Mouse (Mus musculus) heart, embryonic 12.5 days (tissue): Measurements from ENCODE around the gene Golm1. TPM values are rescaled to one million over a fixed set of nuclear protein-coding genes. Genes with fewer than 3 reads are reported as not detected.
"Not testable (repeated sequence)": the region's sequence is repeated elsewhere in the genome, so short reads cannot be mapped to it uniquely, and the experiment has no call there.

Experiments
- ATAC-seq: fragments of 200-750 bp; cut with Nextera tagmentation; 2 replicates; pipeline ENCODE4 v1.8.0; 2017; ENCODE audit warnings: moderate TSS enrichment, moderate library complexity; ENCODE audit not compliant: insufficient number of reproducible peaks, low FRiP score
- H3K27ac ChIP-seq: fragments of 300-500 bp; sonication (generic); 2 replicates; pipeline ENCODE4 v1.5.1; 2016; ENCODE audit warnings: mild to moderate bottlenecking, moderate library complexity; ENCODE audit not compliant: poor library complexity, severe bottlenecking
- H3K27me3 ChIP-seq: fragments of 300-500 bp; sonication (generic); replicated peaks from 2 replicates; pipeline ENCODE4 v1.6.1; 2016; ENCODE audit warnings: mild to moderate bottlenecking, moderate library complexity
- H3K36me3 ChIP-seq: fragments of 300-500 bp; sonication (generic); 2 replicates; pipeline ENCODE4 v1.6.1; 2016; ENCODE audit warnings: mild to moderate bottlenecking, moderate library complexity
- H3K4me1 ChIP-seq: fragments of 300-500 bp; sonication (generic); replicated peaks from 2 replicates; pipeline ENCODE4 v1.6.1; 2016; ENCODE audit warnings: mild to moderate bottlenecking
- H3K4me2 ChIP-seq: fragments of 300-500 bp; sonication (generic); 2 replicates; pipeline ENCODE4 v1.6.1; 2016; ENCODE audit warnings: mild to moderate bottlenecking, moderate library complexity
- H3K4me3 ChIP-seq: fragments of 300-500 bp; sonication (generic); 2 replicates; pipeline ENCODE4 v1.5.1; 2016; ENCODE audit warnings: mild to moderate bottlenecking
- H3K9ac ChIP-seq: fragments of 300-500 bp; sonication (generic); 2 replicates; pipeline ENCODE4 v1.6.1; 2016; ENCODE audit warnings: mild to moderate bottlenecking, moderate library complexity
- H3K9me3 ChIP-seq: fragments of 300-500 bp; sonication (generic); replicated peaks from 2 replicates; pipeline ENCODE4 v1.6.1; 2016; ENCODE audit warnings: mild to moderate bottlenecking, moderate library complexity
- WGBS: fragments of 180-500 bp; shearing (Covaris S2); methylation state at CpG from one replicate; pipeline ENCODE4 v1.1.7; 2016; 5-methylcytosine and 5-hydroxymethylcytosine counted together
- polyA plus RNA-seq: library from polyadenylated mRNA; unstranded; fragments of >200 nt; fragmentation: Nextera tagmentation; extraction: Ambion mirVana; gene quantifications from 2 replicates; pipeline ENCODE4 v1.2.1, GENCODE M21; 2016

The Golm1 gene
- polyA plus RNA-seq, 1 experiment from 2014 or later, result 67.6 TPM

- H3K9me3 ChIP-seq, H3K4me3 ChIP-seq, H3K27ac ChIP-seq, H3K4me1 ChIP-seq, H3K4me2 ChIP-seq, H3K9ac ChIP-seq, ATAC-seq, H3K27me3 ChIP-seq: not testable (repeated sequence)
- H3K36me3 ChIP-seq, result peaks cover 81% of the 10 kb centered on the region
- WGBS, result 93% methylated on average over 3 of the region's 3 CpGs
Observed at GRCm38 (mm10) chr13:59592058-59592457, 83.6 kb downstream of the Golm1 start.

GRCm38 (mm10) chr13:59590691-59591090 lies 84.9 kb downstream of the Golm1 start:
- no peak overlapping the region for H3K4me3 ChIP-seq
- H3K27me3 ChIP-seq, result no peaks in the 10 kb centered on the region
- no peak overlapping the region for H3K4me2 ChIP-seq
- no peak for ATAC-seq
- peaks cover 20% of the 10 kb centered on the region for H3K4me1 ChIP-seq
- H3K9ac ChIP-seq, result no peak overlapping the region
- H3K27ac ChIP-seq, result no peak overlapping the region
- H3K9me3 ChIP-seq, result no peaks in the 10 kb centered on the region
- 88% methylated on average over 4 of the region's 4 CpGs for WGBS
- H3K36me3 ChIP-seq, result peaks cover 76% of the 10 kb centered on the region

DNA sequence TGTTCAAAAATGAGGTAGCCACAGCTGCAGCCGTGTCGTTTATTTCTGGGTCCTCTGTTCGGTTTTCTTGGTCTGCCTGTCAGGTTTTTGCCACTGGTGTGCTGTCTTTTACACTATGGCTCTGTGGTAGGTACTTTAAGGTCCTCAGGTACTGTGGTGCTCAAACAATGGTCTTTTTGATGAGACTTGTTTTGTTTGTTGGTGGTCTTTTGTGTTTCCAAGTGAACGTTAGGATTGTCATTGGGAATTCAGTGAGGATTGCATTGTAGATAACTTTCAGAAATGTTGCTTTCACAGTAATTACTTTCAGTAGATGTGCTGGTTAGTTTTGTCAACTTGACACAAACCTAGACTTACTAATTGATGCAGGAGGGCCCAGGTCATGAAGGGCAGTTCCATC lies 85.9 kb downstream of the Golm1 start:
- Histone ChIP-seq H3K27me3 (no peaks in the 10 kb centered on the region), H3K36me3 (peaks cover 70% of the 10 kb centered on the region), H3K9ac (no peak overlapping the region), H3K4me1 (peaks cover 20% of the 10 kb centered on the region), H3K27ac (no peak overlapping the region), H3K4me2 (no peak overlapping the region), H3K9me3 (no peaks in the 10 kb centered on the region), H3K4me3 (no peak overlapping the region)
- ATAC-seq, result no peak
- WGBS, result 93% methylated on average over 4 of the region's 4 CpGs

- H3K4me3 ChIP-seq, result no peak overlapping the region
- no peak overlapping the region for H3K27ac ChIP-seq
- ATAC-seq, result no peak
- no peaks in the 10 kb centered on the region for H3K27me3 ChIP-seq
- 0 out of 2 replicates have a peak overlapping the region, but pooled peaks have one; percentile 84 for H3K4me2 ChIP-seq
- WGBS, result 94% methylated on average over 2 of the region's 2 CpGs
- H3K4me1 ChIP-seq, result peaks cover 20% of the 10 kb centered on the region
- no peak overlapping the region for H3K9ac ChIP-seq
- peaks cover 46% of the 10 kb centered on the region for H3K36me3 ChIP-seq
- H3K9me3 ChIP-seq, result no peaks in the 10 kb centered on the region
Observed at GRCm38 (mm10) chr13:59587201-59587600, 88.4 kb downstream of the Golm1 start.

DNA sequence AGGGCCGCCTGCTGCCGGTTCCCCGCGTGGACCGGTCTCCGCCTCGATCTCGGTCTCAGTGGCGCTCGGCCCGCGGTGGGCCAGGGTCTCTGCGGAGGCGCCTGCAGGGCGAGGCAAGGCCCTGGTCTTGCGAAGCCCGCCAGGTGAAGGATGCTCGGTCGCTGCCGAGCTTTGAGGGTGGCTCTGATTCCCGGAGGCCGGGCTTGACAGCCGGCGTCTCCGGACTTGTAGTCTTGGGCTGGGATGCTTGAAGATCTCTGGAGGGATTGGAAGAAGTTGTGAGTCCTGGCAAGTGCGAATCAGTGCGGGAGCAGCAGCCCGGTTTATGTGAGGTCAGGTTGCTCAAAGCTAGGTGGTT lies 90.0 kb downstream of the Golm1 start:
- peaks cover 31% of the 10 kb centered on the region for H3K36me3 ChIP-seq
- peaks cover 20% of the 10 kb centered on the region for H3K4me1 ChIP-seq
- H3K4me2 ChIP-seq, result peak overlapping the region; percentile 84
- H3K9me3 ChIP-seq, result 0 out of 2 replicates have a peak, but pooled peaks cover 3% of the 10 kb centered on the region
- H3K27me3 ChIP-seq, result no peaks in the 10 kb centered on the region
- peak overlapping the region; percentile 78 for H3K4me3 ChIP-seq
- WGBS, result under 1% methylated on average over 28 of the region's 28 CpGs
- peak overlapping the region; percentile 74 for H3K27ac ChIP-seq
- peak overlapping the region; percentile 87 for H3K9ac ChIP-seq
- no peak for ATAC-seq

- H3K27ac ChIP-seq, result peak within 1 kb of the TSS; percentile 74
- H3K4me3 ChIP-seq, result peak within 1 kb of the TSS; percentile 78
- ATAC-seq, result peak; percentile 98
- 0 out of 2 replicates have a peak, but pooled peaks cover 3% of the 10 kb centered on the region for H3K9me3 ChIP-seq
- peaks cover 25% of the 10 kb centered on the region for H3K36me3 ChIP-seq
- peaks cover 20% of the 10 kb centered on the region for H3K4me1 ChIP-seq
- peak within 1 kb of the TSS; percentile 84 for H3K4me2 ChIP-seq
- under 1% methylated on average over 83 of the region's 83 CpGs for WGBS
- H3K9ac ChIP-seq, result peak within 1 kb of the TSS; percentile 87
- H3K27me3 ChIP-seq, result no peaks in the 10 kb centered on the region
Observed at GRCm38 (mm10) chr13:59584947-59585647, 90.5 kb downstream of the Golm1 start, which contains the start of the genes Agtpbp1 and Naa35. Agtpbp1 (minus strand) TSS chr13:59585227. Naa35 (plus strand) TSS chr13:59585259.

Other genes starting within 250 kb of the Golm1 start
- 13.2 and 14.9 TPM in 2 replicates for gene Agtpbp1, start 90.6 kb downstream of the Golm1 start, polyA plus RNA-seq
- gene Naa35, start 90.6 kb downstream of the Golm1 start, polyA plus RNA-seq, result 80.8 and 85.4 TPM in 2 replicates
- not detected in 2 replicates for gene 4921517D22Rik, start 18.3 kb upstream of the Golm1 start, polyA plus RNA-seq
- not detected in 2 replicates for gene Spata31d1a, start 34.5 kb upstream of the Golm1 start, polyA plus RNA-seq
- not detected in 2 replicates for gene Spata31d1b, start 36.5 kb upstream of the Golm1 start, polyA plus RNA-seq
- not detected in 2 replicates for gene Spata31d1d, start 55.9 kb upstream of the Golm1 start, polyA plus RNA-seq
- 0.17 TPM in 1 of 2 replicates, not detected in the other for gene 1700014D04Rik, start 70.9 kb upstream of the Golm1 start, polyA plus RNA-seq
- gene Isca1, start 94.0 kb upstream of the Golm1 start, polyA plus RNA-seq, result 155 and 159 TPM in 2 replicates
- not detected in 2 replicates for gene Gm49354, start 106.4 kb upstream of the Golm1 start, polyA plus RNA-seq
- 45.3 and 46.4 TPM in 2 replicates for gene Tut7, start 147.3 kb upstream of the Golm1 start, polyA plus RNA-seq